Mouse (Mus musculus): ENCODE results near the gene Mgat5. TPM values are rescaled to one million over a fixed set of nuclear protein-coding genes. Genes with fewer than 3 reads are reported as not detected.

Gene Mgat5
- total RNA-seq, 2 experiments from 2014 or later: 1.3 to 1.8 TPM

DNA sequence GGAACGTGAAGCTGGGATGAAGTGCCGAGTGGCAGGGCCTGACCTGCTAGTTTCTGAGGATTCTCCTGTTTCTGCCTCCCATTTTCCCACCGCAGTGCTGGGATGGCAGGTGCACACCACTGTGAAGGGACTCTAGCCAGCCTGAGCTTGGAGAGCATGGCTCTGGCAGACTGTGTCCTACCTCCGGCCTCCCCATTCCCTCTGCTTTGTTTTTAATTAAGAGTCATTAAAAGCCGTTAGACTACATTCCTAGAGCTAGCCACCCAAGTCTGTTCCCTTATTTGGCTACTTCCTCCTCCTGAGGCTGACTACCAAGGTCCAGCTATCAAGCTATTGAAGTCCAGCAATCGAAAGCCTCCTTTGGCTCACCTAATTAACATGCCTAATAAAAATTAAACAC lies 56.2 kb downstream of the Mgat5 start:
- DNase-seq: no peak

DNA sequence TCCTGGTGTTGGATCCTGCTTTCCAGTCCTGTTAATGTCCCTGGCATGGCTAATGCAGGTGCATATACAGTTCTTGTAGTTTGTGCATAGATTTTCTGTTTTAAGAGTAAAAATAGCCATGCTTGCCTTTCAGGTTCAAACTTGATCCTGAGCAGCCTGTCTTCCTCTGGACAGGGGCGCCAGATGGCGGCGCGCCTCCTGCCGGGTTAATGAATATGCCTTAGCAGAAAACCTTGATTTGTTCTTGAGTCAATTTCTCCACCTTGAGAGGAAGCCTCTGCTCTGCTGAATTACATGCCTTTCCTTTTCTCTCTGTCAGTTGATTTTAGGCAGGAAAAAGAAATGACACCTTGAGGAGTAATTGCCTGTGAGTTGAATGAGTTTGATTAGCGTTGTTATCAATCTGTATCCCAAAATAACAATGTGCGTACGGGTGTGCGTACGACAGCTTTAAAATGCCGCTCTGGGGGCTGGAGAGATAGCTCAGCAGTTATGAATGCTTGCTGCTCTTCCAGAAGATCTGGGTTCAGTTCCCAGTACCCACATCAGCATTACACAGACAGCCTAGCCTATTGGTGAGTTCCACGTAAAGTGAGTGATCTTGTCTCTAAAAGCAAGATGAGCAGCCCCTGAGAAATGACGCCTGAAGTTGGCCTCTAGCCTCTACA lies 57.5 kb downstream of the Mgat5 start:
- DNase-seq: no peak

DNA sequence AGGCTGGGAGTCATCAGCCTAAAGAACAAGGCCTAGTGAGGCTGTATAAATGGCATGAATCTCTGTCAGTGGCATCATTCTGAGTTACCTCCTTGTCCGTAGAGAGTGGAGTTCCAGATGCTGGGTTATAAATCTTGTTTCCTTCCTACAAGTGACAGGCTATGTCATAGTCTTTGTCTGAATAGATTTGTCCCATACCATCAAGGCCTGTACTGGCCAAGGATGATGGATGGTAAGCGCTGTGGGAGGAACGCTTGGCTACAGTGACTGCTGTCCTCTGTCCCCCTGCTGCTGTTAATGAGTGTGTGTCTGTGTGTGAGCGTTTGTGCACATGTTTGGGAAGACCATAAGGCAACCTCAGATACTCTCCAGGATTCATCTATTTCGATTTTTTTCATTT lies 63.2 kb downstream of the Mgat5 start:
- DNase-seq: no peak

DNA sequence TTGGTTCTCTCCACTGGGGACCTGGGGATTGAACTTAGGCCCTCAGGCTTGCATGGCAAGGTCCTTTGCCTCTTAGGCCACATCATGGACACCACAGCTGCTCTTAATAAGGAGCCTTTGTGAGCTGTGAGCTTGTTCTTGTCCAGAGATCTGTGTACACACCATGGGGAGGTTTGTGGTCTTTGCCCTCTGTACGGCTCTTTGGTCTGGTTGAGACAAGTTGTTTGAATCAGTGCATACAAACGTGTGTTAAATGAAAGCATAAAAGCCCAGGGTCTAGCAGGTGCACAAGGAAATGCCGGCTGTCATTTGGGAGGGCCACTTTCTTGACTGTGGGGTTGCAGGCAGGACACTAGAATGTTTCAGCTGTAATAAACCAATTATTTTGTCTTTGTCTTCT lies 64.5 kb downstream of the Mgat5 start:
- DNase-seq: no peak

DNA sequence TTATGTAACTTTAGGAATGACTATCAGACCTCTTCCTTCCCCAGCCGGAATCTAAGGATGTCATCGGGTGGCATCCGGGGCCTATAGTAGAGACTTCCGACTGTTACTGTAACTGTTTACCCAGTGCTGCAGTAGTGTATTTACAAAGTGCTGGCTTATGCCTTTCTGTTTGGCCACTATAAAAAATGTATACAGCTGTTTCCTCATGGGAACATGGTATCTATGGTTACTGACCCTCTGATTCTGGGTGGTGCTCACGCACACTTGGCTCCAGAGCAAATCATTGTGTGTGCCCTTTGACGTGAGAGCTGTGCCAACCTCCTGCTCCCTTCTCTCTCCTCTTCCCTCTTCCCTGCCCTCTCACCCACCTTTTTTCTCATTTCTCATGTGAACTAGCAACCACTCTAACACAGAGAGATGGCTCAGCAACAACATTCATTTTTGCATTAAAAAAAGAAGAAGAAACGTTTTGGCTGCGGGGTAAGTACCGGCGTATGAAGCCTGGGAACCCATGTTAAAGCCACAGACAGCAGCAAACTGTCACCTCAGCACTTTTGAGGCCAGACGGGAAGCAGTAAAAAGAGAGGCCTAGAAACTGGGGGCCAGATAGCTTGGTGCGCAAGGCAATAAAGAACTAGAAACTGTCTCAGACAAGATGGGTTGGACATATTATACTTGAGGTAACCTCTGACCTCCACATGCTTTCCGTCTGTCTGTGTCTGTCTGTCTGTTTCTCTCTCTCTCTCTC lies 65.6 kb downstream of the Mgat5 start:
- DNase-seq: no peak

DNA sequence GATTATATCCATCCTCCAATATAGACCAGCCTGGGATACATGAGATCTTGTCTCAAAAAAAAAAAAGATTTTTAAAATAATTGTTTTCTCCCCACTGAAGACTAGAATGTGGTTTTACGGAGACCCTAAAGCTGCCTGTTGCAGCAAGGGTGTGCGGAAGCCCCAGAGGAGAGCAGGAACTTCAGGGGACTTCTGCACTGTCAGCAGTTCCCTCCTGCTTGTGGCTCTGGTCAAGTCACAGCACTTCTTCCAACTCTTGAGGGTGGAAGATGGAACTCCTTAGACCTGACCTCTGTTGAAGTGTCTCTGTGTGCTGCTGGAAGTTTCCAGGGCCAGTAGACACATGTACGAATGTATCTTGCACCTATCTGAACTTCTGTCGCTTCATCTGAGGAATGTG lies 66.3 kb downstream of the Mgat5 start:
- no peak for DNase-seq

DNA sequence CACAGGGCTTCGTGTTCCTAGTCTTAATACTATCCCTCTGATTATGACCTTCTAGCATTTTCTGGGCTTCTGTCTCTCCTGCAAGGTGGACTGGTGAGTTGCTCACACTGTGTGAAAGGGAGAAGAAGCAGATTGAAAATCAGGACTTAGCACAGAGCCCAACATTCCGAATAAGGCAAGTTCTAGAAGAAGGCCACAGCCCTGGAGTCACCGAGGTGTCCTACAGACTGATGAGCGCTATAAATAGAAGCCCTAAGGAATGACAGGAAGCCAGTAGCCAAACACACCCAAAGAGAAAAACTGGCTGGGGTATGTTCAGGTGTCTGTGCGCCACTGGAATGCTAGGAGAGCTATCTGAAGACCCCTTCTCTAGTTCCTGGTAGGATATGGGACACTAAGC lies 68.5 kb downstream of the Mgat5 start:
- DNase-seq: no peak

DNA sequence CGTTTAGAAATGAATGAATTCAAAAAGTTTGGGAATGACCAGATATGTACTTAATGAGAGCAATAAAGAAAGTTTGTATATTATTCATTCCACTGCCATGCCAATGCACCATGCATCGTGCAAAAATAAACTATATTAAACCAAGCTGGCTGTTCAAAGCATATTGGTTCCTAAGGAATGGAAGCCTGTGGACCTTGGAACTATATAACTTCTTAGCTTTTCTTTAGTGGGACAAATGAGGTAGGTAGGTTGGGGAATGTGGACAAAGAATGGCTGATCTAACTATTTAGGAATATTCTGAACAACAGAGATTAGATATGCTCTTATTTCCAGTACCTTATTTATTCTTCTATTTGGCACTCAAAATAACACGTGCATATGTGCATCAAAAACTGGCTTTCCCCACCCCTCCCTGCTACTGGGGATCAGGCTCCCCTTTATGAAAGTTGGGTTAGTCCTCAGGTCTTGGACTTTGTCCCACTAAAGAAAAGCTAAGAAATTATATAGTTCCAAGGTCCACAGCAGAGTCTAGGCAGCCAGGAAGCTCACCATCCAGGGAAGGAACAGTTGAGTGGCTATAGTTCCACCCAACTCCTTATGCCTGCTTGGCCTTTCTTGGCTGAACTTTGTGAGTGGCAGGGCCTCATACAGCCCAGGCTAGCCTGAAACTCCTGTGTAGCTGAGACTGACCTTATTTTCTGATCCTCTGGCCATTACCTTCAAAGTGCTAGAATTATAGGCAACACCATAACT lies 70.9 kb downstream of the Mgat5 start:
- DNase-seq: no peak

DNA sequence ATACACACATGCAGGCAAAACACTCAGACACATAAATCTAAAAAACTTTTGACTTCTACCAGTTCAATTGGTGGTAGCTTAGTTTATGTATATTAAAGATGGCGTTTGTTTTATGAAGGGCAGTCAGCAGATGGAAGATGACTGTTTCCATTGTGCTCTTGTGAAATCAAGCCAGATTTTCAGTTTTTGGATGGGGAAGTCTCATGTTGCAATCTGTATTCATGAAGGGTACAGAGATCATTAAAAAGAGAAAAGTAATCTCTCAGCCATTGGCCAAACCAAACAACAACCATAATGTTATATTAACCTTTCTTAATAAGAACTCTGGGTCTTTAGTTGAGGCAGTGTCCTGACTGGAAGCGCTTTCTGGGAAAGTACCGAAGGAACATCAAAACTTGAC lies 73.3 kb downstream of the Mgat5 start:
- DNase-seq: no peak

DNA sequence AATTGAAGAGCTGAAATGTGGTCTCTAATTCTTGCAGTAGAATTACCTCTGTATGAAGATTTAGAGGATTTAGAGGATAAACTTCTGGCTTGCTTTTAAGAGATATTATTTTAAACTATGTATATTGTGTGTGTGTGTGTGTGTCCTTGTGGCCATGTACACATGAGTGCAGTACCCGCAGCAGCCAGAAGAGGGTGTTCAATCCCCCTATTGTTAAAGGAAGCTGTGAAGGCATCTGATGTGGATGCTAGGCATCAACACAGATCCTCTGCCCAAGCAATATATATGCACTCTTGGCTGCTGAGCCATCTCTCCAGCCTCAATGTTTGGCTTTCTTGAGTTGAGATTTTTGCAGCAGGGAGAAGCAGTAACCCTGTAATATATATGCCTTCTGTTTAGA lies 75.4 kb downstream of the Mgat5 start:
- DNase-seq: no peak

DNA sequence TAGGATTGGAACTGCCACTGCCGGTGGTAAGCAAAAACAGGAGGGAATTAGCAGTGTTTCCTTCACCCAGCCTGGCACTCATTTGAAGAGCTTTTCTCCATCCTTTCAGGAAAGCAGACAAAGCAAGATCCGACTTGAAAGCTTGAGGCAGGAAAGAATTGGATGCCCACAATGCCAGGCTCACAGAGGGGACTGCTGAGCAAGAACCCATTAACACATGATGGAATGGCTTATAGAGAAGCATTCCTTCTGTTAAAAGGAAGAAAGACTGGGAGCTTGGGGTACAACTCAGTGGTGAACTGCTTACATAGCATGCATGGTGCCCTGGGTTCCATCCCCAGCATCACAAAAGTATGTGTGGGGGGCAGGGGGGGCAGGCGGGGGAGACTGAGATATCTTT lies 80.2 kb downstream of the Mgat5 start:
- DNase-seq: no peak

DNA sequence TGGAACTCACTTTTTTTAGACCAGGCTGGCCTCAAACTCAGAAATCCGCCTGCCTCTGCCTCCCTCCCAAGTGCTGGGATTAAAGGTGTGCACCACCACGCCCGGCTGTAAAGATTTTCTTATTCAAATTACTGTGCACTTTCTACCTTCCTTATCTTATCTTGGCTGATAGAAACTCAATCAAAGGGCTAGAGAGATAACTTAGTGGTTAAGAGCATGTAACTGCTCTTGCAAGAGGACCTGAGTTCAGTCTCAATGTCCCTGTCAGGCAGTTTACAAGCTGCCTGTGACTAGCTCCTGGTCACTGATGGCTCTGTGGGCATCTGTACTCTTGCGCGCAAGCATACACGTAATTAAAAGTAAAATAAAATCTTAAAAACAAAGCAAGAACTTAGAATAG lies 82.7 kb downstream of the Mgat5 start:
- DNase-seq: no peak

DNA sequence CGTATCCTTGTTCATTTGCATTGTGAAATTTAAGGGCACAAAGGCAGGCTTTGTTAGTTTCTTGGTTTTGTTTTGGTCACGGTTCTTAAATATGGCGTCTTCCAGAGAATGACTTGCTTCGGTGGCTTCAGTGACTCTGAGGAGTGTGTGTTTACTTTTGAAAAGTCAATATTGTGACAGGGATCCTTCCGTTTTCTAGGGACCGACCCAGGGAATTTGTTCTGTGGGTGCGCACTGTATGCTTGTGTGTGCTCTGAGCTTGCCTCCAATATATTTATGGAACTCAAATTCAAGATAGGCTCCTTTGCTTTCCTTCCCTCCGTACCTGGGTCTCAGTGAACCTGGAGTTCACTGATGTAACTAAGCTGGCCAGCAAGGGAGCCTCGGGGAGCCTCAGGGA lies 86.1 kb downstream of the Mgat5 start:
- DNase-seq: no peak

DNA sequence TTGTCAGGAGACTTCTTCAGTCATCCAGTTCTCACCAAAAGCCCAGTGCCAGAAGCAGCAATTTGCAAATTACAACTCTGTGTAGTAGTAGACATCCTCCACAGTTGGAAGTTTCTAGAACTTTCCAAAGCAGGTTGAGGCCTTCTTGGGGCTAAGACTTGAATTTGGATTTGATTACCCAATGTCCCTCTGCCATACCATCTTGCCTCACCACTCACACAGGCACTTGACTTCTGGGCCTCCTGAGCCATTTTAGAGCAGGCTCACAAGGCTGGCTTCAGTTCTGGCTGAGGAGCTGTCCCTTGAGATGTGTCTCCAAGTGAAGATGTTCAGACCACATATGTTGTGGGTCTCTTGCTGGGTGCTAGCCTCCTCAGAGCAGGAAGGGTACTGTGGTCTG lies 86.9 kb downstream of the Mgat5 start:
- DNase-seq: no peak

DNA sequence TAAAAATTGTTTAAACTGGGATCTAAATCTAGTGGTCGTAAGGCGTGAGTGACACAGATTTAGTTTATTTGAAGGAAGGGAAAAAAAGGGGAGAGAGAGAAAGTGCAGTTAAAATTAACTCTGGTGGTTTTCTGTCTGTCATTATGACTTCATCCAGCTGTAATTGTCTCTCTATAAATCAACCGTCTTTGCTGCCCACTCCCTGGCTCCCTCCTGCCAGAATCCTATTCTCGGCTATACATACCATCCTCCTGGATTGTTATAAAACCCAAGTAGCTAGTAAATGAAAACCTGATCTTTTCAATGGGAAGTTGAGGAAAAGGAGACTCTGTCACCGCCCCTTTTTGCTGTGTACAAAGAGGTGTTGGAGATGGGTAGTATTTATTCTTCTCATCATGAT lies 88.5 kb downstream of the Mgat5 start:
- no peak for DNase-seq

DNA sequence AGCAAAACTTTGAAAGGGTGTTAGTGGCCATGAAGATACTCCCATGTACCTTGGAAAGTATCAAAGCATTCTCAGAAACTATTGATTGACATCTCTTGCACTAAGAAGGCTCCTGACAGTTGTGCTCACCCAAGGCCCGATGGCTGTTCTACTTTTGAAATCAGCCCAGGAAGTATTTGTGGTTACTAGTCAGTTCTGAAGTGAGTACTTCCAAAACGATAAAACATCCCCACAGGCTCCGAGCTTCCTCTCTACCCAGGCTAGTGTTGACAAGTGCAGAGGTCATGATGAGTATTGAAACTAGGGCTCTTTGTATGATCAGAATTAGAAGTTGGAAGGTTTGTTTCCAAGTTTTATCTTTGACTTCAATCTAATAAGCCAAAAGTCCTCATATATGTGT lies 92.0 kb downstream of the Mgat5 start:
- DNase-seq: no peak

DNA sequence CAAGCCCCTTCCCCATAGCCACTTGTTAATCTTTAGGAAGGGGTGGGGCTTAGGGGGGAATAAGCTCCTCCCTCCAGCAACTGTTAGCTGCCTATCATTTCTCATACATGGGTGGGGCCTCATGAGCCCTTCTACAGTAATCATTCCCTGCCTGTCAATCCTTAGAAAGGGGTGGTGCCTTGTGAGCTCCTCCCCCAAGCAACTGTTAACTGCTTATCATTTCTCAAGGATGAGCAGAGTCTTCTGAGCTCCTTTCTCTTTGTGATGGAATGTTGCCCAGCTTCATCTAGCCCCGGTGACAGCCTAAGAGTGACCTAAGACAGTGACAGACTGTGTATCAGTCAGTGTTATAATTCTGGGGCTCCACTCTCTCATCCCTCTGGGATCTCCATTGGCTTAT lies 95.0 kb downstream of the Mgat5 start:
- DNase-seq: no peak

DNA sequence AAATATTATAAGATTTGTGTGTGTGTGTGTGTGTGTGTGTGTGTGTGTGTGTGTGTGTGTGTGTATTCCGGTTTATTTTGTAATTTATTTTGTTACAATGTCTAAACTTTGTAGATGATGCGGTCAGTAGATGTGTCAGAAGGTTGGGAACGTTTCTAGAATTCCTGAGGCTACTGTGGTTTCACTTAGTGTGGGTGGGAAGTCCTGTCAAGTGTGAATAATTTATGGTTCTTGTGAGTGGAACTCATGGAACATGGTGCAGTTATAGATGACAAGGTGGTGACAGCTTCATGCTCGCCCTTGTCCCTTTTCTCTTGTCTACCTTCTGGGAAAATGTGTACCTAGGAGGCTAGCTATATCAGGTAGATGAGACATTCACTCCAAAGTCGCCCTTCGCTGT lies 96.2 kb downstream of the Mgat5 start:
- no peak for DNase-seq

DNA sequence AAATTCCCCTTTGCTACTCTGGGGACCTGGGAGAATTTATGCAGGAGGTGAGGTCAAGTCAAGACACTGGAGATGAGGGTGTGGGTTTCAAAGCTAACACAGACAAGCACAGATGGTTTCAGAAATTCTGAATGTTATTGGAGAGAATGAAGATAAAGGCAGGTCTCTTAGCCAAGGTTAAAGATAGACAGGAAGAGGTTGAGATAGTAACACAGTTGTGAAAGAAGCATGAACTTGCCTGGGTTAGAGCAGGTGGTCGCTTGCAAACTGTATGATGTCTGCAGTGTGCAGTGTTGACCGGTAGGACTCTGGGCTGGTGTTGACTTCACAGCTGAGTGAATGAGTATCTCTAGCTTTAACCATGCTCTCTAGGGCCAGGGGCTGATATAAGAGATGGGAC lies 97.8 kb downstream of the Mgat5 start:
- DNase-seq: no peak

DNA sequence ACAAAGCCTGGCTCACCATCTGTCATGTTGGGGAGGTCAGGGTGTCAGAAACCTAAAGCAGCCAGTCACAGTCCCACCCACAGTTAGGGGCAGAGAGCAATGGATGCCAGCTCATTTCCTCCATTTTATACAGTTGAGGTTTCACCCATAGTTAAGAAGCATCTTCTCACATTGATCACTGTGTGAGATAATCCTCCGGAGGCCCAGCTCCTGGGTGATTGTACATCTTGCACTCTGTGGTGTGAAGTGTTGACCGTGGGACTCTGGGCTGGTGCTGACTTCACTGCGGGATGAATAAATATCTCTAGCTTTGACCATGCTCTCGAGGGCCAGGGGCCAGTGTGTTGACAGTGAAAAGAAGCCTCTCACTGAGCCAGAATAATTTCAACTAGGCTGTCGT lies 99.0 kb downstream of the Mgat5 start:
- DNase-seq: no peak

DNA sequence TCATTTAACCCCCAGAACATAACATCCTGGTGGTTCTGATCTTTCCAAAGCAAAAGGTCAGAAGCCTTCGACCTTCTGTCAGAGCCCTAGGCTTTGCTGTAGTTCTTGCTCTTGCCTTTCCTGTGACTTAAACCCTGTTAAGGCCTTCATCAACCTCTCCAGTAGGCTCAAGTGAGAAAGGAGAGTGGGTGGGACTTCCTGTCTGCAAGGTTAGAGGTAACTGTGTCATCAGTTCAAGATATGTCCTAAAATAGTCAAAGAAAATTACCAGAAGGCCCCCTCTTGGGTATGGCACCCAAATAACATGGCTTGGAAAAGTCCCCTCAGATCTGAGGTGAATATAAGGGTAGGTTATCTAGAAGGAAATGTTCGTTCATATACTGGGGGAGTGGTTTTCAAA lies 99.5 kb downstream of the Mgat5 start:
- DNase-seq: no peak

DNA sequence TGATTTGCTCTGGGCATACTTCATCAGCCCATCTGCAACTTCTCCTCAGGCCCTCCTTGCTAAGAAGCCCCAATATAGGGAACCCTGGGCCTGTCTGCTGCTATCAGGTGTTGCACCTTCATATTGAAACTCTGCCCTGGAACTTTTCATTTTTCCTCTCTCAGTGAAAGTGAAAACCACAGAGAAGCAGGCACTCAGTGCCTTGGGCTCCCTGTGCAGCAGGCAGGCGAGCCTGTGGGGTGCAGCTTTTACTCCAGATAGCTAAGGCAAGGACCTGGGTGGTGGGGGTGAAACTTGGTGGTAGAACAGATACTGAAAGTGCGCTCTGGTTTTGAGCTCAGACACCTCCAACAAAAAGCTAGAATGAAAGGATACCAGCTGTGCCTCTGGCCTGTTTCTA lies 100.8 kb downstream of the Mgat5 start:
- DNase-seq: no peak

DNA sequence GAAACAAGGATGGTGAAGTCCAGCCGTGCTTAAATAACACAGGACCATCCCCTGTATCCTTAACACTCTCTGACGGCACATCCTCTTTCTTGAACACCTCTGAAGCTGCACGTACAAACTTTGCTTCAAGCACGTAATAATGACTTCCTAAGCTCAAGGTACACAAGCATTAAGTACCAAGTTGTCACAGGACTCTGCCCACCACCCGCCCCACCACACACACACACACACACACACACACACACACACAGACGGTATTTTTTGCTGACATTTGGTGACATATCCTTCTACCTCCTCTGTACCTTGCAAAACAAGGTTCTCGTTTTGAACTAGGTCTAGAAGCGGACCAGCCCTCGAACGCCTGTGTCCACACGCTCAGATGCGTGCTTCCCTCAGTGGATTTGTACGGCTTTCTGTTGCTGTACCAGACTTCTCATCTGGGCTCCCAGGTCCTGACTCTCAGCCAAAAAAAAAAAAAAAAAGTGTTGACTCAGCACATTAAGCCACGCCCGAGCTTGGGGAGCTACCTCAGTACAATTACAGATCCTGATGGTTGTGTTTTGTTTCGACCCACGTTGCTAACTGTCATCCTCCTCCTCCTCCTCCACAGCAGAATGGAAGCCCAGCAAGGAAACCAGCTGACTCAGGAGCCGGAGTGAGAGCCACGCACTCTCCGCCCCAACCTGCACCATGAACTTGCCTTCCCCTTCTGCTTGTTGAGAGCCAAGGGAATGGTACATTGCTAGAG lies 101.4 kb downstream of the Mgat5 start:
- no peak for DNase-seq

All from gastrocnemius, postnatal 25 days (tissue).